Mouse (Mus musculus): ENCODE measurements around the gene Clta. TPM values are rescaled to one million over a fixed set of nuclear protein-coding genes. Genes with fewer than 3 reads are reported as not detected.

Clta gene
- total and polyA plus RNA-seq, 3 experiments: 108 to 483 (median 437) TPM

GRCm38 (mm10) chr4:43983181-43983580 is 21.1 kb upstream of the Clta start, which contains the start of gene Ccin:
Gene Ccin, plus strand, starts transcription at chr4:43983483.
- peaks cover 22% of the 10 kb centered on the region for H3K4me1 ChIP-seq (ENCODE audit: insufficient read depth, low read depth, low read length)
- no peak for TF ChIP-seq GATA1 (IDR thresholded peaks at IDR 0.05; ENCODE audit: borderline replicate concordance, low read length)
- no peak for TF ChIP-seq CTCF (IDR thresholded peaks at IDR 0.05; ENCODE audit: low read depth, low read length)
- no peak for TF ChIP-seq POLR2AphosphoS5 (IDR thresholded peaks at IDR 0.05; ENCODE audit: insufficient replicate concordance, low read depth, low read length)
- no peak for TF ChIP-seq TAL1 (conservative IDR thresholded peaks at IDR 0.05; ENCODE audit: low read depth, low read length)
- TF ChIP-seq GATA2 (IDR thresholded peaks at IDR 0.05; ENCODE audit: borderline replicate concordance, low read depth, low read length): no peak
- H3K9me3 ChIP-seq (replicated peaks): no peaks in the 10 kb centered on the region
- DNase-seq (ENCODE audit: low spot score) (no peak), ATAC-seq (ENCODE audit: extremely low read depth, insufficient number of reproducible peaks, low FRiP score, poor library complexity, severe bottlenecking) (no peak)
- peaks cover 24% of the 10 kb centered on the region for H3K27me3 ChIP-seq (ENCODE audit: insufficient read depth, low read length)
- peak within 1 kb of the TSS; percentile 47; the same call in 1 of the 2 replicates for H3K4me3 ChIP-seq (ENCODE audit: low read depth, low read length)
- peaks cover 27% of the 10 kb centered on the region for H3K36me3 ChIP-seq (replicated peaks)

- Histone ChIP-seq H3K9me3 (replicated peaks) (no peaks in the 10 kb centered on the region), H3K4me3 (ENCODE audit: low read depth, low read length) (no peak overlapping the region), H3K36me3 (replicated peaks) (peaks cover 21% of the 10 kb centered on the region), H3K27me3 (ENCODE audit: insufficient read depth, low read length) (peaks cover 26% of the 10 kb centered on the region), H3K4me1 (ENCODE audit: insufficient read depth, low read depth, low read length) (peaks cover 22% of the 10 kb centered on the region)
- ATAC-seq (ENCODE audit: extremely low read depth, insufficient number of reproducible peaks, low FRiP score, poor library complexity, severe bottlenecking): no peak
- no peak for TF ChIP-seq POLR2AphosphoS5 (IDR thresholded peaks at IDR 0.05; ENCODE audit: insufficient replicate concordance, low read depth, low read length)
- TF ChIP-seq GATA1 (IDR thresholded peaks at IDR 0.05; ENCODE audit: borderline replicate concordance, low read length): no peak
- TF ChIP-seq GATA2 (IDR thresholded peaks at IDR 0.05; ENCODE audit: borderline replicate concordance, low read depth, low read length): no peak
- no peak for TF ChIP-seq CTCF (IDR thresholded peaks at IDR 0.05; ENCODE audit: low read depth, low read length)
- TF ChIP-seq TAL1 (conservative IDR thresholded peaks at IDR 0.05; ENCODE audit: low read depth, low read length): no peak
- DNase-seq (ENCODE audit: low spot score): no peak
Measured at GRCm38 (mm10) chr4:43983756-43984155, 20.5 kb upstream of the Clta start.

GRCm38 (mm10) chr4:43984326-43984725 is 19.9 kb upstream of the Clta start:
- Histone ChIP-seq H3K4me1 (ENCODE audit: insufficient read depth, low read depth, low read length) (peaks cover 19% of the 10 kb centered on the region), H3K4me3 (ENCODE audit: low read depth, low read length) (no peak overlapping the region), H3K27me3 (ENCODE audit: insufficient read depth, low read length) (peaks cover 30% of the 10 kb centered on the region), H3K36me3 (replicated peaks) (peaks cover 15% of the 10 kb centered on the region), H3K9me3 (replicated peaks) (no peaks in the 10 kb centered on the region)
- ATAC-seq (ENCODE audit: extremely low read depth, insufficient number of reproducible peaks, low FRiP score, poor library complexity, severe bottlenecking) (no peak), DNase-seq (ENCODE audit: low spot score) (no peak)
- TF ChIP-seq GATA1 (IDR thresholded peaks at IDR 0.05; ENCODE audit: borderline replicate concordance, low read length) (no peak), POLR2AphosphoS5 (IDR thresholded peaks at IDR 0.05; ENCODE audit: insufficient replicate concordance, low read depth, low read length) (no peak), TAL1 (conservative IDR thresholded peaks at IDR 0.05; ENCODE audit: low read depth, low read length) (no peak), GATA2 (IDR thresholded peaks at IDR 0.05; ENCODE audit: borderline replicate concordance, low read depth, low read length) (no peak), CTCF (IDR thresholded peaks at IDR 0.05; ENCODE audit: low read depth, low read length) (no peak)

- ATAC-seq (ENCODE audit: extremely low read depth, insufficient number of reproducible peaks, low FRiP score, poor library complexity, severe bottlenecking): no peak
Measured at GRCm38 (mm10) chr4:43988976-43989375, 15.3 kb upstream of the Clta start.

GRCm38 (mm10) chr4:43993072-43993471 is 11.2 kb upstream of the Clta start:
- ATAC-seq (ENCODE audit: extremely low read depth, insufficient number of reproducible peaks, low FRiP score, poor library complexity, severe bottlenecking) (no peak), DNase-seq (ENCODE audit: low spot score) (no peak)
- Histone ChIP-seq H3K36me3 (replicated peaks) (no peaks in the 10 kb centered on the region), H3K4me1 (ENCODE audit: insufficient read depth, low read depth, low read length) (peaks cover 5% of the 10 kb centered on the region), H3K27me3 (ENCODE audit: insufficient read depth, low read length) (peaks cover 11% of the 10 kb centered on the region), H3K9me3 (replicated peaks) (no peaks in the 10 kb centered on the region), H3K4me3 (ENCODE audit: low read depth, low read length) (no peak overlapping the region)
- TF ChIP-seq GATA1 (IDR thresholded peaks at IDR 0.05; ENCODE audit: borderline replicate concordance, low read length): no peak
- no peak for TF ChIP-seq TAL1 (conservative IDR thresholded peaks at IDR 0.05; ENCODE audit: low read depth, low read length)
- TF ChIP-seq POLR2AphosphoS5 (IDR thresholded peaks at IDR 0.05; ENCODE audit: insufficient replicate concordance, low read depth, low read length): no peak

More at GRCm38 (mm10) chr4:43988976-43989375, 15.3 kb upstream of the Clta start:
- Histone ChIP-seq H3K27me3 (ENCODE audit: insufficient read depth, low read length) (peaks cover 30% of the 10 kb centered on the region), H3K36me3 (replicated peaks) (no peaks in the 10 kb centered on the region), H3K4me3 (ENCODE audit: low read depth, low read length) (no peak overlapping the region), H3K9me3 (replicated peaks) (no peaks in the 10 kb centered on the region), H3K4me1 (ENCODE audit: insufficient read depth, low read depth, low read length) (peaks cover 5% of the 10 kb centered on the region)
- DNase-seq (ENCODE audit: low spot score): no peak
- TF ChIP-seq POLR2AphosphoS5 (IDR thresholded peaks at IDR 0.05; ENCODE audit: insufficient replicate concordance, low read depth, low read length) (no peak), TAL1 (conservative IDR thresholded peaks at IDR 0.05; ENCODE audit: low read depth, low read length) (no peak)

GRCm38 (mm10) chr4:43994342-43994741 is 9.9 kb upstream of the Clta start:
- ATAC-seq (ENCODE audit: extremely low read depth, insufficient number of reproducible peaks, low FRiP score, poor library complexity, severe bottlenecking) (no peak), DNase-seq (ENCODE audit: low spot score) (no peak)
- peaks cover 5% of the 10 kb centered on the region; the same call in 1 of the 2 replicates for H3K27me3 ChIP-seq (ENCODE audit: insufficient read depth, low read length)
- TF ChIP-seq CTCF (IDR thresholded peaks at IDR 0.05; ENCODE audit: low read depth, low read length): no peak
- TF ChIP-seq TAL1 (conservative IDR thresholded peaks at IDR 0.05; ENCODE audit: low read depth, low read length): no peak
- no peak for TF ChIP-seq GATA1 (IDR thresholded peaks at IDR 0.05; ENCODE audit: borderline replicate concordance, low read length)
- no peak for TF ChIP-seq POLR2AphosphoS5 (IDR thresholded peaks at IDR 0.05; ENCODE audit: insufficient replicate concordance, low read depth, low read length)
- TF ChIP-seq GATA2 (IDR thresholded peaks at IDR 0.05; ENCODE audit: borderline replicate concordance, low read depth, low read length): no peak
- H3K9me3 ChIP-seq (replicated peaks): peaks cover 2% of the 10 kb centered on the region; the same call in 1 of the 2 replicates
- peaks cover 5% of the 10 kb centered on the region for H3K4me1 ChIP-seq (ENCODE audit: insufficient read depth, low read depth, low read length)
- no peaks in the 10 kb centered on the region for H3K36me3 ChIP-seq (replicated peaks)
- H3K4me3 ChIP-seq (ENCODE audit: low read depth, low read length): no peak overlapping the region

All from G1E (cell line).